Mouse (Mus musculus): ENCODE measurements at regions not wholly inside any gene's neighbourhood (a gene's known extent, or its start where the extent isn't known, plus 50 kb on each side); places are given as distances from the start of the nearest gene placed in this dataset.
"Not testable (repeated sequence)": the region's sequence is repeated elsewhere in the genome, so short reads cannot be mapped to it uniquely, and the experiment has no call there.

- DNase-seq: not testable (repeated sequence)
Observed at GRCm38 (mm10) chr8:19976461-19976860, 73.3 kb downstream of the Gm31371 start.

GRCm38 (mm10) chr8:19979536-19980345 is 76.5 kb downstream of the Gm31371 start:
- peak; percentile 77 for DNase-seq

GRCm38 (mm10) chr8:19980346-19980726 is 77.1 kb downstream of the Gm31371 start:
- DNase-seq: not testable (repeated sequence)

GRCm38 (mm10) chr8:20008106-20008505 is 104.9 kb downstream of the Gm31371 start:
- peak; percentile 23 for DNase-seq

- DNase-seq: not testable (repeated sequence)
Observed at GRCm38 (mm10) chr8:20010947-20011346, 107.8 kb downstream of the Gm31371 start.

GRCm38 (mm10) chr8:20013278-20013677 is 110.1 kb downstream of the Gm31371 start:
- peak; percentile 45 for DNase-seq

GRCm38 (mm10) chr8:20014451-20015130 is 111.4 kb downstream of the Gm31371 start:
- not testable (repeated sequence) for DNase-seq

- DNase-seq: peak; percentile 4
Observed at GRCm38 (mm10) chr8:20015411-20016081, 112.4 kb downstream of the Gm31371 start.

- peak; percentile 44 for DNase-seq
Observed at GRCm38 (mm10) chr8:20016082-20016840, 113.1 kb downstream of the Gm31371 start.

GRCm38 (mm10) chr8:20025521-20025920 is 122.3 kb downstream of the Gm31371 start:
- not testable (repeated sequence) for DNase-seq

GRCm38 (mm10) chr8:20027956-20028355 is 124.8 kb downstream of the Gm31371 start:
- peak; percentile 8 for DNase-seq

- not testable (repeated sequence) for DNase-seq
Observed at GRCm38 (mm10) chr8:20030131-20030530, 126.9 kb downstream of the Gm31371 start.

GRCm38 (mm10) chr8:20057626-20058025 is 154.4 kb downstream of the Gm31371 start:
- not testable (repeated sequence) for DNase-seq

GRCm38 (mm10) chr8:20098121-20098520 is 194.9 kb downstream of the Gm31371 start:
- DNase-seq: not testable (repeated sequence)

- not testable (repeated sequence) for DNase-seq
Observed at GRCm38 (mm10) chr8:20100241-20100640, 197.0 kb downstream of the Gm31371 start.

- DNase-seq: not testable (repeated sequence)
Observed at GRCm38 (mm10) chr8:20102374-20102773, 199.2 kb downstream of the Gm31371 start.

GRCm38 (mm10) chr8:20107154-20107553 is 204.0 kb downstream of the Gm31371 start:
- DNase-seq: not testable (repeated sequence)

GRCm38 (mm10) chr8:20116785-20117184 is 213.6 kb downstream of the Gm31371 start:
- peak; percentile 2 for DNase-seq

GRCm38 (mm10) chr8:20119581-20119980 is 216.4 kb downstream of the Gm31371 start:
- DNase-seq: peak; percentile 1

- DNase-seq: not testable (repeated sequence)
Observed at GRCm38 (mm10) chr8:20120186-20120585, 217.0 kb downstream of the Gm31371 start.

- DNase-seq: not testable (repeated sequence)
Observed at GRCm38 (mm10) chr8:20121391-20121909, 218.3 kb downstream of the Gm31371 start.

All from adrenal gland, postnatal 10 days (tissue).